Comparison of ENCODE assay signal across 9 mouse cellular contexts in genomic region chr11:51831962-51832909, GRCm38 (mm10). TPM values are rescaled to one million over a fixed set of nuclear protein-coding genes. Genes with fewer than 3 reads are reported as not detected.
DNase-seq lines count a peak whose midpoint lies in the region; ATAC-seq and TF ChIP-seq lines count a peak whose summit lies in the region.
"Had no signal": no experiment of that assay in that cellular context is flagged by ENCODE, and none has a peak within 500 bp of the region (broad histone marks: within the 10 kb centered on the region; RNA-seq: fewer than 3 reads in every experiment).

No protein-coding gene starts in this region.

- no peak overlapping the region for H3K4me2 ChIP-seq in heart, embryonic 11.5 days
- H3K4me2 ChIP-seq in liver, embryonic 13.5 days: peak overlapping the region; percentile 13; the same call in 1 of the 2 replicates
- H3K4me2 ChIP-seq: lung, embryonic 14.5 days had no signal

- TF ChIP-seq CTCF in thymus, adult 2 months (IDR thresholded peaks at IDR 0.05; ENCODE audit: borderline replicate concordance, control insufficient read depth, extremely low read depth, insufficient read depth, low read length, poor library complexity): no peak

- TF ChIP-seq POLR2A in thymus, adult 2 months (IDR thresholded peaks at IDR 0.05; ENCODE audit: control insufficient read depth, extremely low read depth, insufficient read depth, low read length, poor library complexity): no peak

- H3K9ac ChIP-seq in heart, embryonic 11.5 days (ENCODE audit: low read depth, low read length): no peak overlapping the region
- H3K9ac ChIP-seq in liver, embryonic 13.5 days: peak overlapping the region; percentile 30; the same call in 1 of the 2 replicates
- H3K9ac ChIP-seq: lung, embryonic 14.5 days had no signal

- no peaks in the 10 kb centered on the region for H3K36me3 ChIP-seq in heart, embryonic 11.5 days (ENCODE audit: control insufficient read depth, insufficient read depth, low read length)
- H3K36me3 ChIP-seq in liver, embryonic 13.5 days: no peaks in the 10 kb centered on the region; the same call in 1 of the 2 replicates
- H3K36me3 ChIP-seq in thymus, adult 2 months (ENCODE audit: control insufficient read depth, insufficient read depth, low read length): peaks cover 79% of the 10 kb centered on the region

- H3K4me3 ChIP-seq in heart, embryonic 11.5 days (ENCODE audit: low read depth, low read length): no peak overlapping the region
- no peak overlapping the region for H3K4me3 ChIP-seq in liver, embryonic 13.5 days (replicated peaks)
- H3K4me3 ChIP-seq in thymus, adult 2 months (ENCODE audit: control insufficient read depth, insufficient read depth, low read length): no peak overlapping the region

- peak; percentile 94 for DNase-seq in heart, adult 11 months
- DNase-seq in spleen, adult 12 weeks (ENCODE audit: low spot score): peak; percentile 52
- no peak for DNase-seq in spleen, adult 18-20 months
- DNase-seq in liver, embryonic 13.5 days: no peak
- DNase-seq in yolk sac, embryonic 10.5 days (ENCODE audit: low spot score): no peak
- no peak for DNase-seq in thymus, adult 2 months
- DNase-seq: lung, embryonic 14.5 days had no signal

- no peak for ATAC-seq in heart, embryonic 11.5 days (replicated peaks; ENCODE audit: insufficient number of reproducible peaks, low FRiP score, low TSS enrichment)
- peak; percentile 89 for ATAC-seq in erythroblast, adult 5-6 weeks (replicated peaks; ENCODE audit: low FRiP score, poor library complexity, severe bottlenecking)
- ATAC-seq in liver, embryonic 13.5 days (ENCODE audit: low read depth): peak; percentile 85

- 71% methylated on average over 4 of the region's 4 CpGs for WGBS in heart, embryonic 11.5 days (ENCODE audit: insufficient replicate concordance)
- 71% methylated on average over 4 of the region's 4 CpGs for WGBS in liver, embryonic 13.5 days (ENCODE audit: insufficient replicate concordance)
- WGBS in thymus, adult 2 months: 66% methylated on average over 4 of the region's 4 CpGs

- no peaks in the 10 kb centered on the region for H3K4me1 ChIP-seq in heart, embryonic 11.5 days (ENCODE audit: control insufficient read depth, insufficient read depth, low read length)
- peaks cover 47% of the 10 kb centered on the region for H3K4me1 ChIP-seq in liver, embryonic 13.5 days (replicated peaks)
- H3K4me1 ChIP-seq in thymus, adult 2 months (replicated peaks; ENCODE audit: control insufficient read depth, insufficient read depth, low read length): peaks cover 3% of the 10 kb centered on the region; the same call in 1 of the 2 replicates

- H3K9me3 ChIP-seq in heart, embryonic 11.5 days (replicated peaks; ENCODE audit: control insufficient read depth, low read length): no peaks in the 10 kb centered on the region
- no peaks in the 10 kb centered on the region for H3K9me3 ChIP-seq in liver, embryonic 13.5 days (replicated peaks)

- H3K27ac ChIP-seq in heart, embryonic 11.5 days (ENCODE audit: low read depth, low read length): no peak overlapping the region
- peak overlapping the region; percentile 71 for H3K27ac ChIP-seq in liver, embryonic 13.5 days
- no peak overlapping the region for H3K27ac ChIP-seq in thymus, adult 2 months (ENCODE audit: control insufficient read depth, insufficient read depth, low read length)

- H3K27me3 ChIP-seq in heart, embryonic 11.5 days (ENCODE audit: control insufficient read depth, insufficient read depth, low read length): no peaks in the 10 kb centered on the region
- no peaks in the 10 kb centered on the region for H3K27me3 ChIP-seq in liver, embryonic 13.5 days
- H3K27me3 ChIP-seq in thymus, adult 2 months (ENCODE audit: control insufficient read depth, insufficient read depth, low read length): no peaks in the 10 kb centered on the region

RNA-seq across cellular contexts. Expression of gene Jade2, which starts 25.2 kb away (rescaled TPM):
- polyA plus RNA-seq in heart, embryonic 11.5 days (2014; fragmentation: Nextera tagmentation; extraction: Ambion mirVana): 0.21 and 0.46 TPM in 2 replicates
- 1.7 and 3.8 TPM in 2 replicates for total RNA-seq in erythroblast, adult 5-6 weeks (2015; ENCODE audit: low replicate concordance)
- 2.4 and 2.6 TPM in 2 replicates for total RNA-seq in erythroblast, adult 5-6 weeks (2017; ENCODE audit: low replicate concordance)
- 0.55 and 0.61 TPM in 2 replicates for polyA plus RNA-seq in liver, embryonic 13.5 days (2015; fragmentation: Nextera tagmentation; extraction: Ambion mirVana)
- 45.1 and 56.5 TPM in 2 replicates for polyA plus RNA-seq in thymus, adult 2 months (2012; rRNA removed)

Comparison
In these comparisons a context has a peak if more than half of its experiments do, and no peak if none do; other contexts are left out.
1. DNase-seq: peak in heart, adult 11 months (single experiment) and spleen, adult 12 weeks (single experiment); none in spleen, adult 18-20 months (0 of 2), liver, embryonic 13.5 days (single experiment), yolk sac, embryonic 10.5 days (single experiment) and thymus, adult 2 months (single experiment).
2. RNA of gene Jade2, which starts 25.2 kb away (polyA plus RNA-seq): 45.1 to 56.5 TPM in thymus, adult 2 months; 0.55 to 0.61 TPM in liver, embryonic 13.5 days and 0.21 to 0.46 TPM in heart, embryonic 11.5 days; every median in the first group is over 10 times any median in the second.